Mouse (Mus musculus) spleen, adult 18-20 months (tissue): Measurements from ENCODE around the gene Fanca.

Experiments used
- DNase-seq, 2 experiments: peaks; one replicate each; pipeline ENCODE4 v3.0.0; 2022; ENCODE audit warnings: mixed read lengths in 2 of 2

Gene Fanca

DNA sequence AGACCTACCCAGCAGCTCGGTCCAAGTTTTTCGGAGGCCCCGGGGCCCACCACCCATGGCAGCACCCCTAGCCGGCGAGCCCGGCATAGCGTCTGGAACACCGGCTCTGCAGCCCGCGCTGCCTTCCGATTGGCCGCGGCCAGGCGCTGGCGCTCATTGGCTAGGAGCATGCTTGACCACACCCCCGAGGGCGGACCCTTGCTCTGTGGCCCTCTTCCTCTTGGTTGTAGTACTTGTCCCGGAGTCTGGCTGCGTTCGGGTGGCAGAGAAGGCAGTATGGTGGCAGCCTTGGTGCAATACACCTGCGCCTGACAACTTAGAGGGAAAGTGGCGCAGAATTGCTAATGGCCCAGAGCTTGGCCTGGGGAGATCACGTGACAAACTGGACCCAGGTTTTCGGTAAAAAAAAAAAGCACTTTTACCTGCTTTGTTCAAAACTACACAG is at the start of gene Fanca:
Gene Fanca (minus strand): TSS at position 110 of the 445 bp plus-strand sequence.
- DNase-seq, result peak; percentile 89 to 94

DNA sequence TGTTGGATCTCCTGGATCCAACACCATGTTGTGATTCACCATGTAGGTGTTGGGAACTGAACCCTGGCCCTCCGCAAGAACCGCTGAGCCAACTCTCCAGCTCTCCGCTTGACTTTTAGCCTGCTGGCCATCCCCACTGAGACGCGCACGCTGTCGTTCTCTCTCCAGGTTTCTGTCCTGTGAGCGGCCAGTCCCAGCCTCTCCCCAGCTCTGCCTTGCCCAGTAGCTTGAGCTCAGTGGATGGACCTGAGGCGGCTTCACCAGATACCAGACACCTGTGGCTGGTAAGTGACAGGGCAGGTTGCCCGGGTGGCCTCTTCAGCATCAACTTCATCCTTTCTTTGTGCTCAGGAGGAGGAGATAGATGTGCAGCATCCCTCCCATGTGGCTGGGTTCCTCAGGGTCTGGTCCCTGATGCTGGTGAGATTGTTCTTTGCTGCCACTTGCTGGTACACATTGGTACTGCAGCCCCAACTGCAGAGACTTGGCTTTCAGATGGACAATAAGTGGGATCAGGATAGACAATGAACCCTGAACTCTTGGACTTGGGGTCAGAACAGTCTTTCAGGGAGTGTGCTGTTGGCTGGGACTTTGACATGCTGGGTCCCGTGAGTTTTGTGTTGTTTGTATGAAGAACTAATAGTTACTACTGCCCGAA is 42.8 kb upstream of the Fanca start:
- DNase-seq, result peak; percentile 34 to 76

DNA sequence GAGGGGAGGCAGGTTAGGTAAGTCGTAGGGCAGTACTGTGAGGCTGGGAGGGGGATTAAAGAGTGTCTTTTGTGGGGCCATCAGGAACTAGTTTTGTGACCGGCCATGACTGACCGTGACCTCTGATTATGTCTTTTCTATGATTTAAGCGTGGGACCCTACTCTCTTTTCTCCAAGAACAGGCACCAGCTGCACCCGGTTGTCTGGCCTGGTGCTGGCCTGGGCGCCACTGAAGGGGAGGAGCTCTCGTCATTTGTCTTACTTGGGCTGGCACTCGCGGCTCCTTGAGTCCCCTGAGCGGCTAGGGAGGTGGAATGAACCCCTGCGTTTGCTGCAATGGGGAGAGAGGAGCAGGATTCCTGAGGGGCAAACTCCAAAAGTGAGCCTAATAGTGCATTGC is 34.8 kb upstream of the Fanca start:
- DNase-seq, result no peak

DNA sequence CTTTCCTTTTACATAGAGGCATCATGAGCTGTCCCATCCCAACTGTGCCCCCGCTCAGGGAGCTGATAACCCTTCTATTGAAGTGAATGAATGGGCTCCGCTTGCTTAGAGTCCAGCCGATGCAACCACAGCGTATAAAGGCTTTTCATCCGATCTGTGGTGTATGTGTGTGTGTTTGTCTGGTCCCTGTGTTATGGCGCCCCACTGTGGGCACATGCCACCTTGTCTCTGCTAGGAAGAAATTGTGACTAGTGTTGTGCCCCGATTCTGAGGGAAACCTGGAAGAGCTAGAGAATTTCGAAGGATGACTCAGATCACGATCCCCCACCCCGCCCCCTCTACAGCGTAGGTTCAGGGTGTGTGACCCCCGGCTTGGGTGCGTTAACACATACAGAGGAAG is 34.4 kb upstream of the Fanca start:
- no peak for DNase-seq

DNA sequence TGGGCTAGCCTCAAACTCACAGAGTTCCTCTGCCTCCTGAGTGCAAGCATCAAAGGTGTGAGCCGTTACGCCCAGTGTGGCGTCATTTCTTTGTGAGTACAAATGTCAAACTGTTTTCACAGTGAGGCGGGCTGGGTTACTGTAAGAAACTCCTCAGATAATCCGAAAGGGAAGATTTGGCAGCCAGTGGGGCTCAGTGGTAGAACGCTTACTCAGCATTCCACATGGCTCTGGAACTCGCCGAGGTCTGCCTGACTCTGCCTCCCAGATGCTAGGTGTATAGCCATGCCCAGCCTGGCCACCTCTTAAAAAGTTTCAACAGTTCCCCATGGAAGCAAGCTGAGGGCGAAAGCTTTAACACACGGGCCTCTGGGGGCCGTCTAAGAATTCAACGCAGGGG is 33.7 kb upstream of the Fanca start:
- DNase-seq, result no peak

DNA sequence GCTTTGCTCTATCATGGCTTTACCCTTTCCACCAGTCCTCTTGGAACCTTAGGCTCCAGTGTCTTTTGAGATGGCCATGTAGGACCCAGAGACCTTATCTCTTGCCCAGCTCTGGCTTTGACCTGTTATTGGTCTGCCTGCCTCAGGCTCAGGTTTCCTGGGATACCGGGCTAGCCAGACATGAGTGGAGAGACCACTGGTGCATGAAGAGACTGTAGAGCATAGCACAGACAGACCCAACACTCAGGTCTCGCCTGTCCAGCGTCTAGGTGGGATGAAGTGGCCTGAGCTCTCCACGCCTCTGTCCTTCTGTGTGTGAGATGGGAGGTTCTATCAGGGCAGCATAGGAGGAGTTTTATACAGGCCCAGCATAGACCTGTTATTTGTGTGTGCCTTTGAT is 30.7 kb upstream of the Fanca start:
- DNase-seq, result no peak

DNA sequence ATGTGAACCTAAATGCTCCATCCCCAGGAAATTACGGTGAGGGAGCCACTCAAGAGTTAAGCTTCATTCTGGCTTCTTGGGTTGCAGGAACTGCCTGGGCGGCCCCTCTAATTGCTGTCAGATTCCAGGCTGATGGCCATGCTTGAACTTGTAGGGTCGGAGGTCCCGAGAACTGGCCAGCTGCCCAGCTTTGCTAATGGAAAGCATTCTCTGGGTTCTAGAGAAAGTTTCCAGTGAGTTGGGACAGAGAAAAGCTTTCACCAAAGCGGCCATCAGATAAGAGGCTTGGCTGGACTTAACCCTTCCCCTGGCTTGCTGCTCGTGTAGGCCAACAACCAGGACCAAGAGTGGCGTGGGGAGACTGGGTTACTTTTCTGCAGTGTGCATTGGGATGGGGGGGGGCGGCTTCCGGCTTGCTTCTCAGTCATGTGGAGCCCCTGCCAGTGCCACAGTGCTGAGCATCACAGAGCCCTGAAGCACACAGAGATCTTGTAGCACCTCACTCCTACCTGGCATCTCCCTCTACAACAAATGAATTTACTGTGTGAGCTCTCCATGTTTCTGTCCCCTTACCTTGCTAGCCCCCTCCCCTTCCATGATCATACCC is 30.0 kb upstream of the Fanca start:
- no peak for DNase-seq

DNA sequence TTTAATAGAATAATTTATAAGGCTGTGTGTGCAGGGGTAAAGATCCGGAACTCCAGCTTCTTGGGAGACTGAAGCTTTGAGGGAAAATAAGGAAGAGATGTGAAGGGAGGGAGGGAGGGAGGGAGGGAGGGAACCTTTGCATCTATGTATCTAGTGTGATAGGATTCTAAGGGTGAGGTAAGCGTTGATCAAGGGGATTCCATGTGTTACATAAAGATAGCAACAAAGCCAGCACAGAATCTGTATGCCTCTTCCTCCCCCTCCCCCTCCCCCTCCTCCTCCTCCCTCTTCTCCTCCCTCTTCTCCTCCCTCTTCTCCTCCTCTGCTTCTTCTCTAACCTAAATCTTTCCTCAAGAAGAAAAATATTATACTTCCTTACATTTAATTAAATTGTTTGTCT is 28.9 kb upstream of the Fanca start:
- DNase-seq, result no peak

DNA sequence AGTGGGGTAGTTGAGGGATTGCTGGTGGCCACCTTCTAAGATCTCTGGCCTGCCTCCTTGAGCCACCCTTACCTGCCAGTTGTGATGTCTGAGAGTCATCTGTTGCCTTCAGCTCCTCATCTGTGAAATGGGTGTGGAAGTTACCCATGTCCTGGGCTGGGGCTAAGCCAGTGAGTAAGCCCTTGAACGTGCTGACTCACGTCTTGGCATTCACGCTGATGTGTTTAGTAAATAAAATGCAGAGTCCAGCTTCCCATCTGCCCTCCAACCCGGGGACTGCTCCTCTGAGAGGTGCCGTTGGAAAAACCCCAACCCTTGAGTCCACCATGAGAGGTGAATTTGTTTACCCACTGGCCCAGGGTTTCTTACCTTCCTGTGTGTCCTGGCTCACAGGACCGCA is 27.5 kb upstream of the Fanca start:
- no peak for DNase-seq

DNA sequence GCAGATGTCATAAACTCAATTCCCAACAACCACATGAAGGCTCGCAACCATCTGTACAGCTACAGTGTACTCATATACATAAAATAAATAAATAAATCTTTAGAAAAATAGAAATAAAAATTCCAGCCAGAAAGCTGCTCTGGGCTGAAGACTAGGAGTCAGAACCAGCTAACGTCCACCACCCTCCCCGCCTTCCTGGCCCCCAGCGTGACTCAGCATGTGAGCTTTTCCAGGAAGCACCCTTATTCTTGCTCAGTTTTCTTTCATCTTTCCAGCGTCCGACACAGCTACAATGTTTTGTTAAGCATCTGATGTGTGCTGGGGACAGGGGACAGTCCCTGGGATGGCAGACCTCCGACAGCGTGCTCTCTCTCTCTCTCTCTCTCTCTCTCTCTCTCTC is 26.8 kb upstream of the Fanca start:
- no peak for DNase-seq

DNA sequence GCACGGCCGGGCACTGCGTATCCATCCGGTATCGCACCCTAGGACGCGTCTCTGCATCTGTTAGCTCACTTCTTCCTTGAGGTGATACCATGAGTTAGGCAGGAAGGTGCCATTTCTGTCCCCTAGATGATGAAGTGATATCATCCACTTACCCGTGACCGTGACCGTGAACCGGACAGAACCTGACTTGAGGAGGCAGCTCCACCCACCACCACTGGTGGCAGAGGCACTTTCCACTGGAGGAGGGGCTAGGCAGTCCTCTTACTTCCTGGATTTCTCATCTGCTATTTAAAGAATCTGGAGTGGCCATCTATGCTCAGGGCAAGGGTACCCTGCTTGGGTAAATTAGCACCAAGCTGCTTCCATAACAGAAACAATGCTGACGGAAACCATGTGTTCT is 25.0 kb upstream of the Fanca start:
- no peak for DNase-seq

DNA sequence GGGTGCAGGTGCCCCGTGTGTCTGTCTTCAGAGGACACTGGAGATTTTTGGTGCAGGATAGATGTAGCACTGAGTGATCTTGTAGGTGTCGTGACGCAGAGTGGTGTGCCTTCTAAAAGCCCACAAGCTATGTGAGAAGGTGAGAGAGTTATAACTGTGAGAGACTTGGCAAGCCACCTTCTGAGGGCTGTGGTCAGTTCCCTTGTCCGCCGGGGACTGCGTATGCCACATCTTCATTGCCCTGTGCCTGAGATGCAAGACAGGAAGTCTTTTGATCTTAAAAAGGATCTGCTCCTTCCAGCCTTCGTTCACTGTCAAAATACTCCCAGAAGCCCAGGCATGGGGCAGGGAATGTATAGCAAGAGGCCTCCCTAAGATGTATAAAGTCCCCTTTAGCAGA is 24.5 kb upstream of the Fanca start:
- no peak for DNase-seq

DNA sequence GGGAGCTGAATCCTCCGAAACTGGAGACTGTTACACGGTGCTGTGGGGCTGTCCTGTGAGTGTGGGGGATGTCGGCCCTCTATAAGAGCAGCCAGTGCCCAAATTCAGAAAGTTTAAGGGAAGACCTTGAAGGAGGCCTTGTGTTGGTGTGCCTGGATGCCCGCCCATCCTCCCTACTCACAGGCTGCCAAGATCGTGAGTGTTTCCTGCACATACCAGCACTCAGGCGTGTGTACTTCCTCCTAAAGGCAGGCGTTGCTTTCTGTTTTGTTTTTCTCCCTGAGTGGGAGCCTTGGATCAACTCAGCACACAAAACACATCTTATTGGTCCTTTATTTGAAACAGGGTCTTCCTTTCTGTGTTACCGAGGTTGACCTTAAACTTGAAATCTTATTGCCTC is 23.9 kb upstream of the Fanca start:
- DNase-seq, result no peak

DNA sequence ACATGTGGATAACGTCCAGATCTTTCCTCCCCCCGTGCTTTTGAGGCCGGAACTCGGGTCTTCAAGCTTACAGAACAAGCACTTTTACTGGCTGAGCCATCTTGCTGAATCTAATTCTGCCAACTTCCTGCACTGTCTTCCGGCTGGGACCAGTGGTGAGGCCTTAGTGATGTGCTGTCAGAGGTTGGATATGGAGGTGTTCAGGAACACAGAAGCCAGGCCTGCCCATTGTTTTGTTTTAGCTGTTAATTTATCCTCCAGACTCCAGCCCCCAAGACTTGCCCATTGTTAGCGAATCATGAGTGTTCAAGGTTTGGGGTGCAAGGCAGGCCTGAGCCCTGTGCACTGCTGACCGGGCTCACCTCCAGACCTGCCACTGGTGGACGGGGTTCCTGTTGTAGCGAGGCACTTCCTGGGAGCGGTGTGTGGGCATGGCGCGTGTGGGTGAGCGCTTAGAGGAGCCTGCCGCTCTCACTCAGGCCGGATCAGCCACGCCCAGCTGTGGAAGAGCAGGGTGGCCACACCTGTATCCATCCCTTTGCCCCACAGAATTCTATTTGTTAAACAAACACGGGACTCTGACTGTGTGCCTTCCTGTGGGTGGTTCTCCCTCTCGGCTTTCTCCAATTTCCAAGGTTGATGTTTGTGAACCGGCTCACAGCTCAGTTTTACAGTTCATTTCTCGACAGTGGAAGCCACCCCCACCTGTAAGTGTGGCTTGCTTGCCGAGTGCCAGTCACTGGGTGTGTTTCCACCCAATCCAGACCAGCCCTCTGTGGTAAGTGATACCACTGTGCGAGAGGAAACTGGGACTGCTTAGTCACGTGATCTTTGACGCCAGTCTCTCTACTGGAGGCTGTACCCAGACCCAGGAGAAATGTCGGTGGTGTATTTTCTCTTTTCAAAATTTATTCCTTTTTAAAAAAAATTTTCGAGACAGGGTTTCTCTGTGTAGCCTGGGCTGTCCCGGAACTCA is 23.0 kb upstream of the Fanca start:
- no peak for DNase-seq

DNA sequence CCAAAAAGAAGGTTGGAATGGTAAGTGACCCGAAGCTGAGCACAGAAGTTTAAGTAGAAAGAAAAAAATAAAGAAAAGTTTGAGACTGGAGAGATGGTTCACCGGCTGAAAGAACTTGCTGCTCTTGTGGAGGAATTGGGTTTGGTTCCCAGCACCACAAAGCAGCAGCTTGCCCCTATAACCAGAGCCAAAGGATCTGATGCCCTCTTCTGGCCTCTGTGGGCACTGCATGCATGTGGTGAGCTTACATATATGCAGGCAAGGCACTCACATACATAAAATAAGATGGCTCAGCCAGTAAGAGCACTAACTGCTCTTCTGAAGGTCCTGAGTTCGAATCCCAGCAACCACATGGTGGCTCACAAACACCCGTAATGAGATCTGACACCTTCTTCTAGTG is 21.7 kb upstream of the Fanca start:
- DNase-seq, result no peak

DNA sequence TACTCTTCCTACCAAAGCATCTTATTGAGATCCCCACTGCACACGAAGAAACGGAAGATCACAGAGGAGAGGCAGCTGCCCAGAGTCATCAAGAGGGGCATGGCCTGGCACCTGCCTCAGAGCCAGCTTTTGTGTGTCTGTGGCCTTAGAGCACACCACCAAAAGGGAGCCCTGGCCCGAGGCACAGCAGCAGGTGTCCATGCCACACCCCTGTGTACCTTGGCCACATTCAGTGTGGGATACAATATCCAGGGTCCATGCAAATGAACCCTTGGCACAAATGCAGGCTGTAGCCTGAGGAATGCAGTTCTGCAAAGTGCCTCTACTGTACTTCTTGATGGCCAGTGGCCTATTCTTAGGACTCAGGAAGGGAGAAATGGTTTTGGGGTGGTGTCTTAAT is 19.1 kb upstream of the Fanca start:
- no peak for DNase-seq

DNA sequence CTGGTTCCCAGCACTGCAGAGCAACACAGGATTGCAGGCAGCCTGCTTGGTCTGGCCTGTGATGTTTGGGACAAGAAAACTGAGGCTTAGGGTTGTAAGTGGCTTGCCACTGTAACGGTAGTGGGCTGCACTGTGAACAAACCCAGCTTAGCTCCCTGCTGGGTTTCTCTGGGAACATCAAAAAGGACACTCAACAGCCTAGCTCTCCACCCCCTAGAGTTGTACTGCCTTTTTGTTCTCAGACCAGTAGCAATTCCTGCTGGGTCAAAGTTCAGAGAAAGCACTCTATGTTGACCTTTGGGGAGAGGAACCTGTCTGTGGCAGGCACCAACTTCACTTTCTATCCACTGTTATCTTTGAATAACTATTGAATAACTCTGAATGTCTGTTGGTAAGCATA is 16.1 kb upstream of the Fanca start:
- no peak for DNase-seq

DNA sequence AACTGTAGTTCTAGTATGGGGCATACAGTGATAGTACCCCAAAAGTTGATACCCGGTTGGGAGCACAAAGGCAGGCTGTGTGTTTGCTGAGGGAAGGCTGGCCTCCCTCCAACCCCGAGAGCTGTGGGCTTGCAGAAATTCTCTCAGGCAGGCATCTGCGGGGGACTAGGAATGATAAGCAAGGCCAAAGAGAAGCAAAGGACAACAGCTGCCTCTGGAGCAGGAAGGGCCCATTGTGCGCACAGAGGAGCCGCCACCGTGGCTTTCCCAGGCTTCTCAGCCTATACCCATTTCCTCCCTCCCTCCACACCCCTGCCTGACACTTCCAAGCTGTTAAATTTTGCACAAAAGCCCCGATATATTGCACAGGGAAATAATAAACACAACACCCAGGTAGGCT is 15.5 kb upstream of the Fanca start:
- no peak for DNase-seq

DNA sequence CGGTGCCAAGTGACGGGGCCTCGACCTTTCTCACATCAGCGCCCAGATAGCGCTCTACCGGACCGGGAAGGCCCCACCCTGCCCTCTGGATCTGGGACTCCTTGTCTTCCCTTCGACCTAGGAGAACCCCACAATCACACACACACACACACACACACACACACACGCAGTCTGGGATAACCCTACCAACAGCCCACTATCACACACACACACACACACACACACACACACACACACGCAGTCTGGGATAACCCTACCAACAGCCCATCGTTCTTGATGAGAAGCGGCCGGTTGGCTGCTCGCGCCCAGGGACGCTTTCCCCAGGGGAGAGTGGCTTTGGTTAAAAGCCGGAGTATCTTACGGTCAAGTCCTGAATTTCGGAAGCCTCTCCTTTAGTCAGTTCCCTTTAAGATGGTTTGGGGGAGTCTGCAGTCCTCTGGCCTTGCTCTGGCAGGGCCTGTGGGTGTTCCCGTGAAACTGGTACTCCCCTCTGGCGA is 14.8 kb upstream of the Fanca start:
- DNase-seq, result no peak

DNA sequence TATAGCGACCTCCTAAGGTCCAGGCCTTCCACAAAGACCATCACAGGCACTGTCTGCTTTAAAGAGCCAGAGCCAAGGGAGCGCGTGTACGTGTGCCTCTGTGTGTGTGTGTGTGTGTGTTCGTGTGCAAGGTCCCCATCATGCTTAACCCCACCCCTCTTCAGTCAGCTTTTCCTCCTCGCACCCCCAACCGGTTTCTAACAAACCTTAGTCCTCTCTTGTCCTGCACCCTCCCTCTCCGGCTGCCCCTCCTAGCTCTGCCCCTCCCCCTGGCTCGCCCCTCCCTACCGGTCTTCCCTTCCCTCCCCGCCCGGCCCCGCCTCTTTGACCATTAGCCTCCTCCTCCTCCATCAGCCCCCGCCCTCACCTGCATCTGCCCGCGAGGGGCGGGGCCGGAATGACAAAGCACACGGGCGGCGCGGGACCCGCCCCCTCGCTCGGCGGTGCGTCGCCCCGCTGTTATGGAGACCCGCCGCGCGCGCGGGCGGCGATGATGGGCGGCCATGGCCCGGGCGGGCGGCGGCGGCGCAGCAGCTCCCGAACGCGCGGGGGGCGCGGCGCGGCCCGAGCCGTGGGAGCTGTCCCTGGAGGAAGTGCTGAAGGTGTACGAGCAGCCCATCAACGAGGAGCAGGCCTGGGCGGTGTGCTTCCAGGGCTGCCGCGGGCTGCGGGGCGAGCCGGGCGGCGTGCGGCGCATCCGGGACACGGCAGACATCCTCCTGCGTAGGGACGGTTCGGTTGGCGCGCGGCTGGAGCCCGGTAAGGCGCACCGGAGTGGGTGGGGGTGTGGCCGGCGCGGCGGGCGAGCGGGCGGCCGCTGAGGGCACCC is 14.1 kb upstream of the Fanca start, which contains the start of gene Spire2:
Gene Spire2 (plus strand): TSS at position 452 of the 829 bp plus-strand sequence.
- DNase-seq, result peak; percentile 56 to 71

DNA sequence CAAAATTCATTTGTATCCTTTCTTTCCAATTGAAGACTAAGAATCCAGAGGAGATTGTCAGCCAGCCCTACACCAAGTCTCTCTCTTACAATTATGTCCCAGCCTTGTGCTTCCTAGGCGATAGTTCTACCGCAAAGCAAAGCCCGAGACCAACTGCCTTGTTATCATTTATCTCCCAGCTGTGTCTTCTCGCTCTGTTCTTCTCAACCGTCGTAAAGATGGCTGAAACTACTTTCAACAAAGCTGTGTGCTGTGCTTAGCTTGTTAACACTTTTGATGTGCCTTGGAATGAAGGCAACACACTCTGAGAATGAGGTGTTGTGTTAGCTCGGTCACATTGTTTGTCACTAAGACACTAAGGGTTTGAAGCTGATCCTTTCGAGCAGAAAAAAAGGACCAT is 13.4 kb upstream of the Fanca start:
- no peak for DNase-seq

DNA sequence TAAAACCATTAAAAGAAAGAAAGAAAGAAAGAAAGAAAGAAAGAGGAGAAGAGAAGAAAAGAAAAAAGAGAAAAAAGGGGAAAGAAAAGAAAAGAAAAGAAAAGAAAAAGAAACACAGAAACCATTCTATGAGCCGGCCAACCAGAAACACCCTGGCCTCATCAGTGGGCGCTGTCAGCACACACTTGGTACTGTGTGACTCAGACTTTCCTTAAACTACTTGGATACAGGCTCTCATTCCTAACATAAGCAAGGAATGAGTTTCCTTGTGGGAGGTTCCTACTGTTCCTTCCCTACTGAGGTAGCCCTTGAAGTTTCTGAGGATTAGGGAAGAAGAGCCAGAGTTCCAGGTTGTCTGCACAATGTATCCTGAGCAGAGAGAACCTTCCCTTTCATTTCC is 12.9 kb upstream of the Fanca start:
- no peak for DNase-seq

DNA sequence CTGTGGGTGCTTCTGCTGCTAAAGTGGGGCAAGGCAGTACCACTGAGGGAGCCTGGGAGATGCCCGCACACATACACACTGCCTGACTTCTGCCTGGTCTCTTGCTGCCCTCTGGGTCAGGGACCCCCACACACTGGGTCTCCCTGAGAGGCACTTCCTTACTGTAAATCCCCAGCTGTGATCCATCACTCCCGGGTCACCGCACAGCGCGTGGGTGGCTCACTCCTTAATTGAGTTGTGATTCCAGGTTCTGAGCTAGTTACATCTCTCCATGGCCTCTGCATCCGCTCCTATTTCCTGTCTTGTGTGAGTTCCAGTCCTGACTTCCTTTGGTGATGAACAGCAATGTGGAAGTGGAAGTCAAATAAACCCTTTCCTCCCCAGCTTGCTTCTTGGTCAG is 12.3 kb upstream of the Fanca start:
- DNase-seq, result no peak
